Mouse (Mus musculus) forebrain, embryonic 11.5 days (tissue): ENCODE results near the gene Adamts12. TPM values are rescaled to one million over a fixed set of nuclear protein-coding genes. Genes with fewer than 3 reads are reported as not detected.

Source experiments
- ATAC-seq: fragments of 200-750 bp; cut with Nextera tagmentation; replicated peaks from 2 replicates; pipeline ENCODE4 v1.8.0; 2017; ENCODE audit warnings: moderate TSS enrichment; ENCODE audit not compliant: low FRiP score
- DNase-seq: peaks from one replicate; pipeline ENCODE4 v3.0.0-alpha.2; 2017; ENCODE audit warnings: low spot score
- H3K27ac ChIP-seq: fragments of 300-500 bp; sonication (generic); 2 replicates; pipeline ENCODE4 v1.5.1; 2014; ENCODE audit warnings: low read depth, low read length
- H3K27me3 ChIP-seq: fragments of 300-500 bp; sonication (generic); 2 replicates; pipeline ENCODE4 v1.6.1; 2014; ENCODE audit warnings: mild to moderate bottlenecking, low read length, mixed read lengths; ENCODE audit not compliant: control insufficient read depth, insufficient read depth
- H3K36me3 ChIP-seq: fragments of 300-500 bp; sonication (generic); 2 replicates; pipeline ENCODE4 v1.6.1; 2014; ENCODE audit warnings: mild to moderate bottlenecking, low read length, moderate library complexity, mixed read lengths; ENCODE audit not compliant: control insufficient read depth, insufficient read depth
- H3K4me1 ChIP-seq: fragments of 300-500 bp; sonication (generic); replicated peaks from 2 replicates; pipeline ENCODE4 v1.6.1; 2014; ENCODE audit warnings: low read length, mixed read lengths; ENCODE audit not compliant: control insufficient read depth, insufficient read depth
- H3K4me2 ChIP-seq: fragments of 300-500 bp; sonication (generic); 2 replicates; pipeline ENCODE4 v1.6.1; 2014; ENCODE audit warnings: low read depth, mild to moderate bottlenecking, low read length, moderate library complexity, mixed read lengths; ENCODE audit not compliant: severe bottlenecking
- H3K4me3 ChIP-seq: fragments of 300-500 bp; sonication (generic); 2 replicates; pipeline ENCODE4 v1.5.1; 2014; ENCODE audit warnings: low read depth, low read length
- H3K9ac ChIP-seq: fragments of 300-500 bp; sonication (generic); 2 replicates; pipeline ENCODE4 v1.6.1; 2014; ENCODE audit warnings: low read length
- H3K9me3 ChIP-seq: fragments of 300-500 bp; sonication (generic); 2 replicates; pipeline ENCODE4 v1.6.1; 2016; ENCODE audit warnings: low read length, mixed read lengths; ENCODE audit not compliant: control insufficient read depth
- WGBS: fragments of 180-500 bp; shearing (Covaris S2); extraction: QIAGEN DNeasy Blood & Tissue Kit; methylation state at CpG from one replicate; pipeline ENCODE4 v1.1.7; 2014; 5-methylcytosine and 5-hydroxymethylcytosine counted together
- polyA plus RNA-seq: library from polyadenylated mRNA; unstranded; fragments of >200 nt; fragmentation: Nextera tagmentation; extraction: Ambion mirVana; gene quantifications from 2 replicates; pipeline ENCODE4 v1.2.1, GENCODE M21; 2014

Adamts12 gene
- polyA plus RNA-seq, 1 experiment from 2014 or later = 2.1 TPM

DNA sequence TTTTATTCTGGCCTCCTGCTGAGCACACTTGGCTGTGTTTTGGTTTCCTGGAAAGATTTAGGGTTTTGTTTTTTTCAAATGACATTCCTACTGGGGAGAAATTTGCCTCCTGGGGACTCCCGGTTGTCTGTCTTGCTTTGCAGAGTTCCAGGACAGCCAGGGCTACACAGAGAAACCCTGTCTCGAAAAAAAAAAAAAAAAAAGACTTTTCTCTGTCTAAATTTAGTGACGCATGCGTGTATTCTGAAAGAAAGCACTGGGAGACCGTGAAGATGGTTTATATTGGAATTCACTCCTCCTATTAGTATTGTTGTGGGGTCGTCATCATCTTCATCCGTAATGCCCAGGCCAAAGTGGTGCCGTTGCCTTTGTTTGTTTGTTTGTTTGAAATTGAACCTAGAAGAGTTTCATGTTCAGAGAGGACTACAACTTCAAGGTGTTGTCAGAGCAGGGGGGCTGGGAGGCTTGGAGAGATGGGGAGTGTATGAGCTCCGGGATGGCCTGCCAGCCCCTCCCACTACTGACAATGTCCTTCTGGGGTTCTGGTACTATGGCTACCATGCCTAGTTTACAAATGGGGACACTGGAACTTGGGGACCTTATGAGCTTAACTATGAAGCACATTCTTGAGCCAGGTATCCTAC, 1.1 kb downstream of the Adamts12 start:
- Histone ChIP-seq H3K4me2 (peak overlapping the region; percentile 41; the same call in 1 of the 2 replicates), H3K9ac (no peak overlapping the region; the same call in 1 of the 2 replicates), H3K27ac (no peak overlapping the region), H3K36me3 (no peaks in the 10 kb centered on the region), H3K27me3 (no peaks in the 10 kb centered on the region; the same call in 1 of the 2 replicates), H3K9me3 (no peaks in the 10 kb centered on the region), H3K4me3 (peak overlapping the region; percentile 16; the same call in 1 of the 2 replicates), H3K4me1 (peaks cover 3% of the 10 kb centered on the region; the same call in 1 of the 2 replicates)
- 13% methylated on average over 9 of the region's 9 CpGs for WGBS
- no peak for DNase-seq
- ATAC-seq = no peak

DNA sequence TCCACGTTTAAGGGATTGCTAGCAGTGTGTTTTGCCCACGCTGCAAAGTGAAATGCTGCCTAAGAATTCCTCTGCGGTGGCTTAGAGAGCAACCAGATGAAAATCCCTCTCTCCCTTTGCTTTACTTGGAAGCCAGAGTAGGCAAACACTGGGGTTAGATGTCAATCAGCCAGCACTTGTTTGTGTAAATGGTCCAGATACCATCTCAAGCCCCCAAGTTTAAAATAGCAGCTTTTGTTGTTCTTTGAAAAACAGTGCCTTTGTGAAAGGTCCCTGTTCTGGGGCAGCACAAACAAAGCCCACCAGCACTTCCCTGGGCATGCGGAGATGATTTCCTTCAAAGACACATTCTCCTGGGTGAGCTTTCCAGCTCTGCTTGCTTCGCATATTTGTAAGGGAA, 1.7 kb downstream of the Adamts12 start:
- H3K27ac ChIP-seq = no peak overlapping the region
- WGBS = 6% methylated on average over 5 of the region's 5 CpGs

DNA sequence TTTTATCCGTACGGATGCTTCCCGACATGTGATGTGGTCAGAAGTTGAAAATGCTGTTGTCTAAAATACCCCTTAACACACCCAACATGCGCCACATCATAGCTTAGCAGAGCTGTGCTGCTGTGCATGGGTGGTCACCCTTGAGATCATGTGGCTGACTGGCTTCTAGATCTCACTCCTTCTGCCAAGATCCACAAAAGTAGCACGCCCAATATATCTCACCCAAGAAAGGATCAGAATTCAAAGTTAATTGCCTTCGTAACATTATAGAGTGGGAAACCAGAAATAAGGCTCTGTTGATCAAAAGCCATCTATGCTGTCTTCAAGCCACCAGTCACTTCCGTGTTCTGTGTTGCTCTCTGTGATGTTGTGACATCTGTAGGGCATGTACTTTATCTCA, 3.3 kb downstream of the Adamts12 start:
- Histone ChIP-seq H3K27me3 (no peaks in the 10 kb centered on the region), H3K9ac (no peak overlapping the region), H3K4me1 (peaks cover 3% of the 10 kb centered on the region; the same call in 1 of the 2 replicates), H3K4me2 (no peak overlapping the region), H3K4me3 (no peak overlapping the region), H3K9me3 (no peaks in the 10 kb centered on the region), H3K36me3 (no peaks in the 10 kb centered on the region), H3K27ac (no peak overlapping the region)
- DNase-seq (no peak), ATAC-seq (no peak)
- 87% methylated on average over 7 of the region's 7 CpGs for WGBS

More for the DNA sequence above, 1.7 kb downstream of the Adamts12 start:
- DNase-seq = peak; percentile 54
- H3K27me3 ChIP-seq = no peaks in the 10 kb centered on the region
- no peak overlapping the region for H3K4me3 ChIP-seq
- no peaks in the 10 kb centered on the region for H3K9me3 ChIP-seq
- H3K4me1 ChIP-seq = peaks cover 3% of the 10 kb centered on the region; the same call in 1 of the 2 replicates
- no peaks in the 10 kb centered on the region for H3K36me3 ChIP-seq
- peak overlapping the region; percentile 41; the same call in 1 of the 2 replicates for H3K4me2 ChIP-seq
- ATAC-seq = no peak
- no peak overlapping the region for H3K9ac ChIP-seq

DNA sequence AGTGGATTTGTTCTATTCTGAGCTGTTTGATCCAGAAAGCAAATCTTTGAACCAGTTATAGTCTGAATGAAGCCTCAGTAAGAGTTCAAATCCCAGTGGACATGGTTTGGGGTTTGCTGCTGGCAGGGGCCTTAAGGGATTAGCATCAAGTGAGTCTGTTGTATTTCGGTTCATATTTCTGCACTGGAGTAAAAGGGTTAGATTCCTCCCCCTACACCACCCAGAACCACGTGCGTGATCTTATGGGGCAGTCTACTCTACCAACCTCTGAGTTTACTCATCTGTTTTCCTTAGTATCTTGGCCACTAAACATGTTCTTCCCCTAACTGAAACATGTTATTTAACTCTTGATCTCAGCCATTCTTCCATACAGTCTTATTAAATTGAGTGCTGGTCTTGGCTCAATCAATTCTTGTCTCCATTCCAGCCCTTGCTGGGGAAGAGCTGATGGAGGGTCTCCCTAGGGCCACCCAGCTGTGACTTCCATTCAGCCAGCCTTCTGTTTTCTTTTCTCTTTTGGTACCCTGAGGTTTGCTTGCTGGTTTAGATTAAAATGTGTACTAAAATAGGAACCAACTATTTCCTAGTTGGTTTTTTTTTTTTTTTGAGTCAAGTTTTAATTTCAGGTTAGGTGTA, 11.3 kb downstream of the Adamts12 start:
- H3K27ac ChIP-seq = no peak overlapping the region
- ATAC-seq = no peak
- no peak overlapping the region for H3K4me2 ChIP-seq
- no peaks in the 10 kb centered on the region for H3K27me3 ChIP-seq
- DNase-seq = no peak
- H3K36me3 ChIP-seq = no peaks in the 10 kb centered on the region
- no peak overlapping the region for H3K9ac ChIP-seq
- no peaks in the 10 kb centered on the region for H3K4me1 ChIP-seq
- H3K9me3 ChIP-seq = no peaks in the 10 kb centered on the region
- H3K4me3 ChIP-seq = no peak overlapping the region
- WGBS = 86% methylated on average over 3 of the region's 3 CpGs

DNA sequence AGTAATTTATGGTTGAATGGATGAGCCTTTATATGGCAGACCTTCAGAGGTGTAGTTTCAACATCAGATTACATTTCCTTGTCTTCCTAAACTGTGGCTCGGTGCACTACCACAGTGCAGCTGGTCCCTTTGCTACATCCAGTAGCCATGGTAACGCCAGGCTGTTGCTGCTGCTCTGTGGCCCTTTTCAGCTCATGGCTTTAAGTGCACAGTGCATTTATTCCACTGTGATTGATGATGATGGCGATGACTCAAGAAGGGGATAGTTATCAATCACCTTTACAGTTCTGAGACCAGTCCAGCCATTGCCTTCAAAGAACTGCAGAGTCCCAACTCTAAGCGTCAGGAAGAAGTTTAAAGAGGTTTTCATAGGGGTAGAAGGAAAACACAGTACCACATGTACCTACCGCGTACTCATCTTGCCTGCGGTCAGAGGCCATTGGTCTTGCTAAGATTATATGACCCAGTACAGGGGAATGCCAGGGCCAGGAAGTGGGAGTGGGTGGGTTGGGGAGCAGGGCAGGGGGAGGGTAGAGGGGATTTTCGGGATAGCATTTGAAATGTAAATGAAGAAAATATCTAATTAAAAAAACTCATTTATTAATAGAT, 18.5 kb downstream of the Adamts12 start:
- Histone ChIP-seq H3K9ac (no peak overlapping the region), H3K27me3 (no peaks in the 10 kb centered on the region), H3K36me3 (no peaks in the 10 kb centered on the region), H3K27ac (no peak overlapping the region), H3K9me3 (no peaks in the 10 kb centered on the region), H3K4me3 (no peak overlapping the region), H3K4me1 (no peaks in the 10 kb centered on the region), H3K4me2 (no peak overlapping the region)
- WGBS = 76% methylated on average over 8 of the region's 8 CpGs
- no peak for ATAC-seq
- no peak for DNase-seq

DNA sequence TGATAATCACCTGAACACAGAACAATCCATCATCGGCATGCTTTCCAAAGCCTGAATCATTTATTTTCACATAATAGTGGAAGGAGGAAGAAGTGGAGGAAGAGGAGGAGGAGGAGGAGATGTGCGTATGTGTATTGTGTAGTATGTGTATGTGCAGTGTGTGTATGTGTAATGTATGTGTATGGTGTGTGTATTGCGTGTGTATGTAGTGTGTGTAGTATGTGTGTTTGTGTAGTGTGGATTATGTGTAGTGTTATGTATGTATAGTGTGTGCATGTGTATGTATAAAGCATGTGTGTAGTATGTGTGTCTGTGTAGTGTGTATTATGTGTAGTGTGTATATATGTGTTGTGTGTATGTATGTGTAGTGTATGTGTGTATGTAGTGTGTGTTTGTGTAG, 19.1 kb downstream of the Adamts12 start:
- ATAC-seq = no peak
- no peak overlapping the region for H3K4me3 ChIP-seq
- no peaks in the 10 kb centered on the region for H3K27me3 ChIP-seq

DNA sequence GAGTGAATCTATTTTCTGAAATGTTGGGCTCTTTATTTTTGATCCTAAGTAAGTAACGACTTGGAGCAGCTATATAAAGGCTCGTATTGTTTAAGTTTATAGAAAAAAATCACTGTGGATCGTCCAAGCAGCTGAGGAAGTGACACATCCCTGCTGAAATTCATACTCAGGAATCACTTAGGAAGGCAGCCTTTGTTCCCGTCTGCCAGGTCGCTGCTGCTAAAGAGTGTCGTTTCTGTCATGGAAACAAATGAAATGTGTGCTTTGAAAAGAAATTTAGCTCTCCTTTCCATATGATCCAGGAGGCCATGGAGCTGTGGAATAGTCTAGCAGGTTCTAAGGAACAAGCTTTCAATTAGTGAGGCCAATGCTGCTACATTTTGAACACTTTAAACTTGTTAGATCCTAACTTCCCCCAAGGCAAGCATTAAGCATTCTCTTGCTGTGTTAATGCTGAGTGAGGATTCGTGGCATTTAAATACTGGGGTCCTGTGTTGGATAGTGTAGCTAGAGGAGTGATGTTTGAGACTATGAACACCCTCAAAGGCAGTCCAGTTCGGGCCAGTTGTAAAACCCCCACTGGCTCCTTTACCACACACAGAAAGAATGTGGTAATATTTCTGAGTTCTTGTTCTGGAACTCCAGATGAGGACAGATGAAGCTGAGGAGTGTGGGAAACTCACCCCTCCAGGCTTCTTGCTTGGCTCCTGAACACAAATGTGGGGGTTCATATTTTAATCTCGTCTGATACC, 19.8 kb downstream of the Adamts12 start:
- Histone ChIP-seq H3K4me2 (no peak overlapping the region), H3K4me1 (no peaks in the 10 kb centered on the region), H3K36me3 (no peaks in the 10 kb centered on the region), H3K9ac (no peak overlapping the region), H3K27me3 (no peaks in the 10 kb centered on the region), H3K27ac (no peak overlapping the region), H3K4me3 (no peak overlapping the region), H3K9me3 (no peaks in the 10 kb centered on the region)
- WGBS = 44% methylated on average over 9 of the region's 9 CpGs
- no peak for DNase-seq
- no peak for ATAC-seq

More for the DNA sequence above, 19.1 kb downstream of the Adamts12 start:
- H3K9ac ChIP-seq = no peak overlapping the region
- H3K4me2 ChIP-seq = no peak overlapping the region
- H3K36me3 ChIP-seq = no peaks in the 10 kb centered on the region
- H3K4me1 ChIP-seq = no peaks in the 10 kb centered on the region
- no peak overlapping the region for H3K27ac ChIP-seq
- no peaks in the 10 kb centered on the region for H3K9me3 ChIP-seq
- 92% methylated on average over 3 of the region's 3 CpGs for WGBS
- no peak for DNase-seq

DNA sequence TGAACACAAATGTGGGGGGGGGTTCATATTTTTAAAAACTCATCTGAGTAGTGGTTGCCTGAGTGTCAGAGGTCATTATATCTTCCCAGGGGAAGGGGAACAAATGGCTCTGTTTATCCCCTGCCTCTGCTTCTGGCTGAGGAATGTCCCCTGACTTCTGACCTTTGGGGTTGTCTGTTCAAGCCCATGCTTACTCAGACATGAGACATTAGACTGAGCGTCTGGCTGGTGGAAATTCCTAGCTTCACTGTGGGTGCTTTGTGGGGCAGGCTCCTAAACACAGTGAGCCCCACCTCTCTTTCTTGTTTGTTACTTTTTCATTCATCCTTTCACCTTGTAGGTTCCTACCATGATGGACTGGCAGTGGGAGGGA, 20.4 kb downstream of the Adamts12 start:
- no peak for ATAC-seq
- WGBS = 35% methylated on average over 1 of the region's 1 CpGs
- Histone ChIP-seq H3K27ac (no peak overlapping the region), H3K27me3 (no peaks in the 10 kb centered on the region), H3K4me3 (no peak overlapping the region), H3K4me1 (no peaks in the 10 kb centered on the region), H3K4me2 (no peak overlapping the region), H3K9me3 (no peaks in the 10 kb centered on the region), H3K36me3 (no peaks in the 10 kb centered on the region), H3K9ac (no peak overlapping the region)
- no peak for DNase-seq
